Mouse (Mus musculus) cerebellum, adult 2 months (tissue): ENCODE measurements around the gene Ninl. TPM values are rescaled to one million over a fixed set of nuclear protein-coding genes. Genes with fewer than 3 reads are reported as not detected.

Source experiments
- DNase-seq, 2 experiments: peaks; one replicate each; pipeline ENCODE4 v3.0.0; 2021
- H3K27ac ChIP-seq: fragments of 200-500 bp; 2 replicates; pipeline ENCODE4 v1.5.1; 2012; ENCODE audit warnings: low read length, control low read depth, inconsistent platforms; ENCODE audit not compliant: insufficient read depth
- H3K27me3 ChIP-seq: fragments of 200-500 bp; 2 replicates; pipeline ENCODE4 v1.6.1; 2012; ENCODE audit warnings: inconsistent platforms, mild to moderate bottlenecking, low read length, moderate library complexity; ENCODE audit not compliant: control insufficient read depth, insufficient read depth
- H3K4me1 ChIP-seq: fragments of 200-500 bp; 2 replicates; pipeline ENCODE4 v1.6.1; 2011; ENCODE audit warnings: low read length; ENCODE audit not compliant: control insufficient read depth, insufficient read depth
- H3K4me3 ChIP-seq: fragments of 200-500 bp; replicated peaks from 2 replicates; pipeline ENCODE3; 2011; ENCODE audit warnings: mild to moderate bottlenecking, low read depth, low read length, control low read depth; ENCODE audit not compliant: insufficient read depth
- CTCF ChIP-seq: fragments of 200-500 bp; IDR thresholded peaks from 2 replicates; pipeline ENCODE4 v1.5.1; 2011; ENCODE audit warnings: low read depth, mild to moderate bottlenecking, control low read depth, low read length, moderate library complexity, borderline replicate concordance; ENCODE audit not compliant: insufficient read depth
- POLR2A ChIP-seq: fragments of 200-500 bp; IDR thresholded peaks from 2 replicates; pipeline ENCODE4 v1.6.1; 2011; ENCODE audit warnings: low read length, control low read depth, borderline replicate concordance; ENCODE audit not compliant: insufficient read depth
- WGBS: fragments of 180-500 bp; shearing (Covaris S2); methylation state at CpG from one replicate; pipeline ENCODE4 v1.1.7; 2018; 5-methylcytosine and 5-hydroxymethylcytosine counted together
- polyA plus RNA-seq: library from polyadenylated mRNA; depleted of rRNA; stranded (reverse); fragments of >200 nt; gene quantifications from 2 replicates; pipeline ENCODE4 v1.2.3, GENCODE M21; 2012

The Ninl gene
- polyA plus RNA-seq, 1 experiment: 4.7 TPM

DNA sequence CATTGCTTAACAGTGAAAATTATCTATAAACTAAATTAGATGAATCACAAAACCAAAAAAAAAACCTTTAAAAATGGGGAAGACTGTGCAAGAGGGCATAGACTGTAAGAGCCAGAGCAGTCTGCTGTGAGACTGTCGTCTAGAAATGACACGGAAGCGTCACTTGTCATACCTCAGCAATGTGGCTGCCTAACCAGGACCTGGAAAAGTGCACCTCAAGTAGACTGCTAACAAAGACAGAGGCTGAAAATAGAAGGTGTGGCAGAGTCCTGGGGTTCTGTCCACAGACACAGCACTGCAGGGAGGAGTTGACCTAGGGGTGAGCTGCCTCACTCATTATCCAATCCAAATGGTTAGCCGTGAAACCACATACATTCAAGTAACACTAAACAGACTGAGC is 117.0 kb downstream of the Ninl start:
- TF ChIP-seq CTCF (no peak), POLR2A (no peak)
- WGBS: 89% methylated on average over 4 of the region's 4 CpGs

DNA sequence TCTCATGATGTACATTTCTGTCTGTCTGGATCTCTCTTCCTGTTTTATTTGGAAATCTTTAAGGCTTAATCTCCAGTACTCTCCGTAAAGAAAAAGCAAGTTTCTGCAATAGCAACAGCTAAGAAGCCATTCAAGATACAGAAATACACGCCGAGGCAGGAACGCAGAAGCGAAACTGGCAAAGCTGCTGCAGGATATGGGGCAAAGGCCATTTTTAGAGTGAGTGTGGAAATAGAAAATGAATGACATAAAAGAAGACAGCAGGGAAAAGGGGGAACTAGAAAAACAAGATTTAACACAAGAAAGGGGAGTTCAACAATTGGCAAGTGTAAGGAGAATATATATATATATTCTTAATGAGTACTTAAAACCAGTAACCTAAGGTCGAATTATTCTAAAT is 117.5 kb downstream of the Ninl start:
- TF ChIP-seq POLR2A: no peak
- no peak for TF ChIP-seq CTCF
- Histone ChIP-seq H3K4me3 (no peak overlapping the region), H3K4me1 (no peaks in the 10 kb centered on the region), H3K27ac (no peak overlapping the region), H3K27me3 (no peaks in the 10 kb centered on the region)
- DNase-seq: no peak
- 95% methylated on average over 6 of the region's 6 CpGs for WGBS

More for the DNA sequence above, 117.0 kb downstream of the Ninl start:
- H3K27ac ChIP-seq: no peak overlapping the region
- H3K27me3 ChIP-seq: no peaks in the 10 kb centered on the region
- H3K4me1 ChIP-seq: no peaks in the 10 kb centered on the region; the same call in 1 of the 2 replicates
- no peak overlapping the region for H3K4me3 ChIP-seq
- no peak for DNase-seq

DNA sequence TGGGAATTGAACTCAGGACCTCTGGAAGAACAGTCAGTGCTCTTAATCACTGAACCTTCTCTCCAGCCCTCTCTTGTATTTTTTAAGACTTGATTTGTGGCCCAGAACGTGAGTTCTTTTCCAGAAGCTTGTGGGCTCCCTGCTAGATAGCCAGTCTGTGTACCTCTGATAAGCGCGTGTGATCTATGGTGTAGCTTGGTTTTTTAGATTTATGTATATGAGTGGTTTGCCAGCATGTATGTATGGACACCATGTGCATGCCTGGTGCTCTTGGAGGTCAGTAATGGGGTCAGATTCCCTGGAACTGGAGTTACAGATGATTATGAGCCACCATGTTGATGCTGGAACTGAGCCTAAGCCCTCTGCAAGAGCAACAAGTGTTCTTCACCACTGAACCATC is 118.6 kb downstream of the Ninl start:
- DNase-seq: no peak
- Histone ChIP-seq H3K27ac (no peak overlapping the region), H3K4me3 (no peak overlapping the region), H3K27me3 (no peaks in the 10 kb centered on the region), H3K4me1 (no peaks in the 10 kb centered on the region)
- no peak for TF ChIP-seq POLR2A
- TF ChIP-seq CTCF: no peak
- WGBS: 91% methylated on average over 3 of the region's 3 CpGs

DNA sequence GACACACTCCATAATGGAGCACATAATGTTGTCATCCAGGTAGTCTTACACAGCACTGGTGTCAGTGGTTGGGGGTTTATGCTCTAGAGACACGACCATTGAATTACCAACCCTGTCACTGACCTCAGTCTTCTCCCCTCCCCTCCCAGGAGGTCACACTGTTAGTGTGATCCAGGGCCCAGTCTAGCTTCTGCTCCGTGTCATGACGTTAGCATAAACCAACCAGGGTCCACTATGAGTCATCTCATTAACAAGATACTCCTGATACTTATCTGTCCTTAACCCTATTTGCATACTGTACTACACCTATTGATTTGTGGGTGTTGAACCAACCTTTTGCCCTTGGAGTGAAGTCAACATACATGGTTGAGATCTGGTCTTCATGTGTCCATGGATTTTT is 120.5 kb downstream of the Ninl start:
- TF ChIP-seq POLR2A (no peak), CTCF (no peak)
- no peak for DNase-seq
- no peak overlapping the region for H3K27ac ChIP-seq
- 97% methylated on average over 3 of the region's 3 CpGs for WGBS
- H3K4me1 ChIP-seq: no peaks in the 10 kb centered on the region
- no peak overlapping the region for H3K4me3 ChIP-seq
- H3K27me3 ChIP-seq: no peaks in the 10 kb centered on the region

DNA sequence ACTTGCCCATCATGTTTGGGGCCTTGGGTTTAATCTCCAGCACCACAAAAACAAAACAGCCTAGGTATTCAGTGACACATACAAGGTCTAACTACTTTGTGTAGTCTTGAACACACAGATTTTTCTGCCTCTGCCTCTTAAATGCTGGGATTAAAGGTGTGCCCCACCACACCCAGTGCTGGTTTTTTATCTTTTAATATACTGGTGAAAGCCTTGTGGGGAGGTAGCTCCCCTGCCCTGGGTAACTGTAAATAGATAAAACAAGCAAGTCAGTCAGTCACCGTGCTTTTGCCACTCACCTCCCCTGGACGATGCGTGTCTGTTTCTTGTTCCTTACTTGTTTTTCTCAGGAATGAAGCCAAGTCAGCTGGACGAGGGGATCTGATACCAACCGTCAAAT is 123.4 kb downstream of the Ninl start:
- Histone ChIP-seq H3K27ac (no peak overlapping the region), H3K4me1 (no peaks in the 10 kb centered on the region), H3K4me3 (no peak overlapping the region), H3K27me3 (no peaks in the 10 kb centered on the region)
- TF ChIP-seq POLR2A (no peak), CTCF (no peak)
- no peak for DNase-seq
- 77% methylated on average over 5 of the region's 5 CpGs for WGBS

DNA sequence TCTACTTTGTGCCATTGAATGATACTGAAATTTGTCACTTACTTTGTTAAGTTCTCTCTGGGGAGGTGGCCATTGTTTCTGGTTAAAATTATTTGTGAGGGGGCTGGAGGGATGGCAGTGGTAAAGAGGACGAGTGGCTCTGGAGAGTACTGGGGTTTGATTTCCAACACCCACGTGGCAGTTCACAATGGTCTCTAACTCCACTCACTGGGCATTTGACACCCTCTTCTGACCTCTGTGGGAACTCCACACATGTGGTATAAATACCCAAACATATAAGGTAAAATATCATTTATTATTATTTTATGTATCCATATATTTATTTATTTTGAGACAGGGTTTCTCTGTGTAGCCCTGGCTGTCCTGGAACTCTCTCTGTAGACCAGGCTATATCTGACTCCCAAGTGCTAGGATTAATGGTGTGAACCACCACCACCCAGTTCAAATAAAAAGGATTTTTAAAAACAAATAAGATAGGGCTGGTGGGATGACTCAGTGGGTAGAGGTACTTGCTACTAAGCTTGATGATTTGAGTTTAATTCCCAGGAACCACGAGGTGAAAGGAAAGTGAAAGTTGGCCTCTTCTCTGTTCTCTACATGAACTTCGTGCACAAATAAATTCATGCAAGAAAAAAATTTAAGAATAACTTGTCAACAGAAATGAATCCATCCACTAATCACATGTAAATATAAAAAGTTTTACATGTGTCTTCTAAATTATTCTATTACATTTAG is 124.2 kb downstream of the Ninl start:
- no peak for TF ChIP-seq CTCF
- no peak for TF ChIP-seq POLR2A
- no peak overlapping the region for H3K27ac ChIP-seq

DNA sequence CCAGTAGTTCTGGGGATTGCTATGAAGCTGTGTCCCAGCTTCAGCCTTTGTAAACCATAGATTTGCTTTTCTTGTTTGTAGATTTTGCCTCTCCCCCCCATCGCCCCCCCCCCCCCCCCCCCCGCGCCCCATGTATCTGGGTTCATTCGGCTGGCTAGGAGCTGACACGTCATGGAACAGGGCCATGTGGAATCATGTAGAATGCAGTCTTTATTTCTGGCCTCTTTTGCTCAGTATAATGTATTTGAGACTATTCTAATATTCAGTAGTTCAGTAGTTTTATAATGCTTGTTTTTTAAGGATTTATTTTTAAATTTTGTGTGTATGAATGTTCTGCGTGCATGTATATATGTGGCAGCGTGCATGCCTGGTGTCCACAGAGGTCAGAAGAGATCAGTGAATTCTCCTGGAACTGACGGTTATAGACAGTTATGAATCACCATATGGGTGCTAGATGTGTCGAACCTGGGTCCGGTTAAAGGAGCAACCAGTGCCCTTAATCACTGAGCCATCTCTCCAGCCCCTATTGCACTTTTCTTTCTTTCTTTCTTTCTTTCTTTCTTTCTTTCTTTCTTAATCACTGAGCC is 128.8 kb downstream of the Ninl start:
- H3K27ac ChIP-seq: no peak overlapping the region
- H3K4me1 ChIP-seq: no peaks in the 10 kb centered on the region
- no peak for TF ChIP-seq POLR2A
- TF ChIP-seq CTCF: no peak
- no peaks in the 10 kb centered on the region for H3K27me3 ChIP-seq
- no peak overlapping the region for H3K4me3 ChIP-seq
- 6% methylated on average over 10 of the region's 10 CpGs for WGBS
- DNase-seq: no peak

More for the DNA sequence above, 124.2 kb downstream of the Ninl start:
- 77% methylated on average over 4 of the region's 4 CpGs for WGBS
- no peak for DNase-seq
- H3K27me3 ChIP-seq: no peaks in the 10 kb centered on the region
- H3K4me3 ChIP-seq: no peak overlapping the region
- no peaks in the 10 kb centered on the region for H3K4me1 ChIP-seq
